Mouse (Mus musculus): ENCODE measurements around the gene Trak1. TPM values are rescaled to one million over a fixed set of nuclear protein-coding genes. Genes with fewer than 3 reads are reported as not detected.

Gene Trak1
- polyA plus RNA-seq, 1 experiment from 2014 or later = 43.0 TPM

DNA sequence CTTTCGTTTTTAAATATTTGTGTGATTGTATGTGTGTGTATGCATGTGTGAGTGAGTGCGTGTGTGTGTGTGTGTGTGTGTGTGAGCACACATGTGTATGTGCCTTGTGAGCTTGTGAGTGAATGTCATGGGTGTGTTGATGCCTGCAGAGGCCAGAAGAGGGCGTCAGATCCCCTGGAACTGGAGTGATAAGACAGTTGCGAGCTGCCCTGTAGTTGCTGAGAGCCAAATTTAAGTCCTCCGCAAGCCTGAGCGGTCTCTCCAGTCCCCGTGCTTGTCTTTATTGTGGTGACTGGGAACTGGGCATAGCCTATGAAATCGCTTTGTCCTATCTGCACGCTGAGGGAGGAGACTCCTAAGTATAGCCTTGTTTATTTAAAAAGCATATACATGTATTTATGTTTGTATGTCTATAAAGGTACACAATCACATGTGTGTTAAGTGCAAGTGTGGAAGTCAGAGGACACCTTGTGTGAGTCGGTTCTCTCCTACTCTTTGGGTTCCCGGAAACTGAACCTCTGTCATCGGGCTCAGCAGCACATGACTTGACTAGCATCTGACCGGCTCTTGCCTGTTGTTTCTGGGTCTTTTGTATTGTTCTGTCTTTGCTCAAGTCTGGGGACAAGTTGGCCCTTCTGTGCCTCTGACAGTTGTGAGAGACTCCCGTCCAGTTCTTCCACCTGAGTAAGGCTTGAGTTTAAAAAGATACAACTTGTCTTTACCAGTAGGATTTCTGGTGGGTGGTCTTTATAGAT, 46.0 kb downstream of the Trak1 start:
- Histone ChIP-seq H3K4me1 (replicated peaks) (peaks cover 38% of the 10 kb centered on the region), H3K4me2 (no peak overlapping the region), H3K4me3 (no peak overlapping the region), H3K27ac (no peak overlapping the region), H3K36me3 (no peaks in the 10 kb centered on the region), H3K9me3 (no peaks in the 10 kb centered on the region), H3K9ac (no peak overlapping the region), H3K27me3 (no peaks in the 10 kb centered on the region)
- no peak for ATAC-seq (ENCODE audit: low FRiP score)
- WGBS = 81% methylated on average over 14 of the region's 14 CpGs

DNA sequence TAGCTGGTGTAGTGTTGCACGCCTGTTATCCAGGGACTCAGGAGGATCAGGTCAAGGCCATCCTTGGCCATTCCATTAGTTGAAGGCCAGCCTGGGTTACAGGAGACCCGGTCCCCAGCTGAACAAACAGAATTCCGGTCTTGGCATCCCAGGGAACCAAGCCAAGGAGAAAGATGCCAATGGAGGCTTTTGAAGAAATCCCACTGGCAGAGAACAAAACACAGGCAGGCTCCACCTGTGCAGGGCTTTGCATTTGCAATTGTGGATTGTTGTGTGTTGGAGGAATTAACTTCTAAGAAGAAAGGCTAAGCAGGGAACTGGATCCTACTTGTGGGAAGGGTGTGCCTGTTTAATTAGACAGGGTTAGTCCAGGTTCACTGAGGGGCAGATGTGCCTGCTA, 47.0 kb downstream of the Trak1 start:
- H3K9me3 ChIP-seq = no peaks in the 10 kb centered on the region
- no peaks in the 10 kb centered on the region for H3K27me3 ChIP-seq
- no peak overlapping the region for H3K4me3 ChIP-seq
- no peak overlapping the region for H3K9ac ChIP-seq
- WGBS = 44% methylated on average over 3 of the region's 3 CpGs
- H3K27ac ChIP-seq = peak overlapping the region; percentile 52; the same call in 1 of the 2 replicates
- H3K4me1 ChIP-seq (replicated peaks) = peaks cover 43% of the 10 kb centered on the region
- ATAC-seq (ENCODE audit: low FRiP score) = no peak
- H3K36me3 ChIP-seq = no peaks in the 10 kb centered on the region
- H3K4me2 ChIP-seq = no peak overlapping the region

DNA sequence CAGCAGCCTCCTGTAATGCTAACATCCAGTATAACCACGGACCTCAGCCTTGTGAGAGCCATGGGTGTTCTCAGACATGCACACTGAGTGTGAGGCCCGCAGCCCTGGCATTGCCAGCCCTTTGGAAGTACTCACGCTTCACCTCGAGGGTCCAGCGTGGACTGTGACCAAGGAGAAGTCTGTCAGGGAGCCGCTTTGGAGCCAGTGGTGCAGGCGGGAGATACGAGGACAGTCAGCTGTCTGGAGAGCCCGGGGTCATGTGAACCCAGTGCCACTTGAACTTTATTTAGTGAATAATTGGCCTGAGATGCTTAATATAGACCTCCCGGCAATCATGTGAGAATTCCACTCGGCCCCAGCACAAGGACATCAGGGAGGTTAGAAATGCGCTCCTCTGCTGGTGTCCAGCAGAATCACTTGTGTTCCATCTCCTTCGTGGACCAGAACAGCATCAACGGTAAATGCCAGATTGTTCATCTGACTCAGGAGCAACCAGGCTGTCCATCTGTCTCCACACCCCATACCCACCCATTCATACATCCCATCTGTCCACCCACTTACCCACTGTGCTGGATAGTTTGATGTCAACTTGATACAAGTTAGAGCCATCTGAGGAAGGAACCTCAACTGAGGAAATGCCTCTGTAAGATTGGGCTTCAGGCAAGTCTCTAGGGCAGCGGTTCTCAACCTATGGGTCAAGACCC, 48.3 kb downstream of the Trak1 start:
- no peak for ATAC-seq (ENCODE audit: low FRiP score)
- no peaks in the 10 kb centered on the region for H3K9me3 ChIP-seq
- 91% methylated on average over 15 of the region's 15 CpGs for WGBS

DNA sequence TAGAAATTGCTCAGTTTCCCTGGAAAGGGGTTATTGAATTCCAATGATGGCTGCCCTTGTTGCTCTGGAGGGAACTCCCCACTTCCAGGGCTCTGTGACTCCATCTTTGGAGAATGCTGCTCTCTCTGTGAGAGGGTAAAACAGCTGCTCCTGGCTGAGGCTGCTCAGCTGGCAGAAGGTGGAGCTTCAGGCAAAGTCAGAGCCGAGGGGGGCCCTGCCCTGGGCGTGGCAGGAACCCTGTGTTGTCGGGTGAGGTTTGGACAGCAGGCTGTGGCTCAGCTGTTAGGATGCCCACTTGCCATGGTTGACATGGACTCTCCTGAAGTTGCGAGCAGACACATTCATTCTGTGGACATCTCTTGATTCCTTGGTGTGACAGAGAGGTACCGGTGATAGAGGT, 49.3 kb downstream of the Trak1 start:
- Histone ChIP-seq H3K9me3 (no peaks in the 10 kb centered on the region), H3K4me3 (no peak overlapping the region), H3K27ac (no peak overlapping the region; the same call in 1 of the 2 replicates), H3K4me1 (replicated peaks) (peaks cover 59% of the 10 kb centered on the region), H3K4me2 (no peak overlapping the region), H3K27me3 (no peaks in the 10 kb centered on the region), H3K36me3 (no peaks in the 10 kb centered on the region), H3K9ac (peak overlapping the region; percentile 31; the same call in 1 of the 2 replicates)
- WGBS = 53% methylated on average over 5 of the region's 5 CpGs
- ATAC-seq (ENCODE audit: low FRiP score) = no peak

More for the DNA sequence above, 48.3 kb downstream of the Trak1 start:
- H3K4me3 ChIP-seq = no peak overlapping the region
- H3K4me2 ChIP-seq = no peak overlapping the region
- no peaks in the 10 kb centered on the region for H3K36me3 ChIP-seq
- H3K27me3 ChIP-seq = no peaks in the 10 kb centered on the region
- H3K9ac ChIP-seq = no peak overlapping the region
- no peak overlapping the region for H3K27ac ChIP-seq
- H3K4me1 ChIP-seq (replicated peaks) = peaks cover 48% of the 10 kb centered on the region

DNA sequence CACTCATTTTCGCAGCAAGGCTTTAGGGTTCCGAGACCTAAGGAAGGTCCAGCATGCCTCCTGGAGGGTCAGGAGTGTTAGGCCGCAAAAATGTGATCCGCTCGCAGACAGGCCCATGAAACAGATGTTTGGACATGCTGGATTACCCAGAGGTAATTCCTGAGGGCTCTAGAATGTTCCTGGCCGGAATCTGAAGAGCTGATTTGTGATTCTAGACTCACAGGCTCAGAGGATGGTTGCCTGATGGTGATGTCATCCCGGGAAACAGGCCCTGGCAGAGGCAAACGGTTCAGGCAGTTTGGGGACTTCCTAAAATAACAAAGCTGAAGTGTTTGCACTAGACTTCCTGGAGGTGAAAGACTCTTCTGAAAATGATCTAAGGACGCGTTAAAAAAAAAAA, 50.7 kb downstream of the Trak1 start:
- Histone ChIP-seq H3K4me2 (no peak overlapping the region), H3K9me3 (no peaks in the 10 kb centered on the region), H3K27ac (peak overlapping the region; percentile 79), H3K4me1 (replicated peaks) (peaks cover 69% of the 10 kb centered on the region), H3K4me3 (no peak overlapping the region), H3K27me3 (no peaks in the 10 kb centered on the region), H3K9ac (0 out of 2 replicates have a peak overlapping the region, but pooled peaks have one; percentile 39), H3K36me3 (no peaks in the 10 kb centered on the region)
- ATAC-seq (ENCODE audit: low FRiP score) = no peak
- WGBS = 36% methylated on average over 10 of the region's 10 CpGs

DNA sequence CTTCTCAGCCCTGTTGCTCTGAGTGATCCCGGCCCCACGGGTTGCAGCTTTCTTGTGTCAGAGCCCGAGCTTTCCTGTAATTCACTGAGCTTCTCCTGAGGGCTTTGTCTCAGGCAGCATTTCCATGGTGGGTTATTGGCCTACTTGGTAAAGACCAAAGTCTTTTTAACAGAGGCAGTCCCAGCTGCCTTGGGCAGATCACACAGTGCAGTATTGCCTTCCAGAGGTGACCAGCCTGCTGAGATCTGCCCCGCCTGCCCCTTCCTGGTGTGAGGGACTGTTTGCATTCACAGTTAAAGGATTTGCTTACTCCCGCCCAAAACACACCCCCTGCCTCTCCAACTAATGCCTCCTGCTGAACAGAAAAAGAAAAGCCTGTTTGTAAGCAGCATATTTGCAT, 51.2 kb downstream of the Trak1 start:
- H3K4me2 ChIP-seq = peak overlapping the region; percentile 15; the same call in 1 of the 2 replicates
- H3K36me3 ChIP-seq = no peaks in the 10 kb centered on the region
- H3K9me3 ChIP-seq = no peaks in the 10 kb centered on the region
- peak overlapping the region; percentile 39; the same call in 1 of the 2 replicates for H3K9ac ChIP-seq
- H3K4me3 ChIP-seq = no peak overlapping the region
- H3K27ac ChIP-seq = peak overlapping the region; percentile 79
- no peak for ATAC-seq (ENCODE audit: low FRiP score)
- peaks cover 71% of the 10 kb centered on the region for H3K4me1 ChIP-seq (replicated peaks)
- H3K27me3 ChIP-seq = no peaks in the 10 kb centered on the region
- 5% methylated on average over 5 of the region's 5 CpGs for WGBS

DNA sequence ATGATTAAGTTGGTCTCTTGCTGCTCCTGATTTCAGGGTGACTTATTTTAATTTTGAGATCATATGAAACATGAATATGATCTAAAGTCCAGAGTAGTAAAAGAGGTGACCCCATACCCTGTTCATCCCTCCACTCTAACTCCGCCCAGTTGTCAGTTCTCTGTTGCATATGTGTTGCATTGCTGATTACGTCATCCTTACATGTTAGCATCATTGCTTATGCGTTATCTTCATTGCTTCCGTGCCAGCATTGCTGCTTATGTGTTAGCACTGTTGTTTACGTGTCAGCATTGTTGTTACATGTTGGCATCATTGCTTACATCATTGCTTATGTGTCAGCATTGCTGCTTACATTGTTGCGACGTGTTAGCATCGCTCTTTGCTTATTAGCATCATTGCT, 51.8 kb downstream of the Trak1 start:
- Histone ChIP-seq H3K9me3 (no peaks in the 10 kb centered on the region), H3K36me3 (no peaks in the 10 kb centered on the region), H3K4me2 (no peak overlapping the region), H3K27ac (0 out of 2 replicates have a peak overlapping the region, but pooled peaks have one; percentile 79), H3K9ac (no peak overlapping the region), H3K4me1 (replicated peaks) (peaks cover 68% of the 10 kb centered on the region), H3K27me3 (no peaks in the 10 kb centered on the region), H3K4me3 (no peak overlapping the region)
- 89% methylated on average over 8 of the region's 8 CpGs for WGBS
- no peak for ATAC-seq (ENCODE audit: low FRiP score)

DNA sequence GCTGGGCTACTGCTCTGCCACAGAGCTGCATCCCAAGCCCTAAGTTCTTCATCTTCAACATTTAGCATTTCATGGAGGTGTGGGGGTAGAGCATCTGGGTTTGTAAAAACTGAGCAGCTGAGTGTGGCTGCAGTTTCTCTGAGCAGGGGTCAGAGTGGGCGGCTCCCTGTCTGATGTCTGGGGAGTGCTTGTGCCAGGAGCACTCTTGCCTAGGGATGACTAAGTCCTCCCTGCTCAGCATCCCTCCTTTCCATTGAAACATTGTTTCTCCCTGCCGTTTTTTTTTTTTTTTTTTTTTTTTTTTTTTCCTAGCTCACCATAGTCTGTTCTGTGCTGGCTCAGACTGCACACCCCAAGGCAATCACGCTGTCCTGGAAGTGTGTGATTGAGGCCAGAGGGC, 53.3 kb downstream of the Trak1 start:
- WGBS = 46% methylated on average over 2 of the region's 3 CpGs
- Histone ChIP-seq H3K9ac (no peak overlapping the region; the same call in 1 of the 2 replicates), H3K4me3 (no peak overlapping the region), H3K9me3 (no peaks in the 10 kb centered on the region), H3K4me1 (replicated peaks) (peaks cover 72% of the 10 kb centered on the region), H3K36me3 (no peaks in the 10 kb centered on the region), H3K27me3 (no peaks in the 10 kb centered on the region), H3K4me2 (no peak overlapping the region), H3K27ac (peak overlapping the region; percentile 72)
- no peak for ATAC-seq (ENCODE audit: low FRiP score)

DNA sequence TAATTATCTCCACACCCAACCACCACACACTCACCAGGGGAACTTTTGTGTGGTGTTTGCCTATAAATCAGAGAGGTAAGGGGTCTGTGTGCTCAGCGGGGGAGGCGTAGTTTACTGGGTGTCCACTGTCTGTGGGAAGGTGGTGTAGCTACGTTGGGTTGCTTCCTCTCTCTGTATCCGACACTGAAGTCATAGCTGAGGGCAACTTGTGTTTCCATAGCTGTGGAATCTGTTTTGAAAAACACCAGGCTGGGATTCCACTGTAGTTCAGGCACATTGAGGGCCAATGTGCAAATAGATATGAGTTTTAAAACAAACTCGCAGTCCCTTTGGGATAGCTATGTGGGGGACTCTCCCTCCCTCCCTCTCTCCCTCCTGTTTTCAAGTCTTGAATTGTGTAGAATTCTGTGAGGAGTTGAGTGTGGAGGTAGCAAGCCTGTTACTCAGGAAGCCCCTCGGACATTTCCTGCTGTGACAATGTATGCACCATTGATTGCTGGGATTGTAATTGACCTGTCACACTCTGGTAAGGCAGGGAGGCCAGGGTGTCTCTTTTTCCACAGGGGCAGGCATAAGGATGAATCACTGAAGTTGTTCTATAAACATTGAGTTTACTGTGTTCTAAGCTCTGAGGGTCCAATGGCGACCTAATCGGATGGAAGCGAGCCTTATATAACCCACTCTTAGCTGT, 54.2 kb downstream of the Trak1 start:
- H3K27ac ChIP-seq = peak overlapping the region; percentile 72
- H3K4me1 ChIP-seq (replicated peaks) = peaks cover 73% of the 10 kb centered on the region

DNA sequence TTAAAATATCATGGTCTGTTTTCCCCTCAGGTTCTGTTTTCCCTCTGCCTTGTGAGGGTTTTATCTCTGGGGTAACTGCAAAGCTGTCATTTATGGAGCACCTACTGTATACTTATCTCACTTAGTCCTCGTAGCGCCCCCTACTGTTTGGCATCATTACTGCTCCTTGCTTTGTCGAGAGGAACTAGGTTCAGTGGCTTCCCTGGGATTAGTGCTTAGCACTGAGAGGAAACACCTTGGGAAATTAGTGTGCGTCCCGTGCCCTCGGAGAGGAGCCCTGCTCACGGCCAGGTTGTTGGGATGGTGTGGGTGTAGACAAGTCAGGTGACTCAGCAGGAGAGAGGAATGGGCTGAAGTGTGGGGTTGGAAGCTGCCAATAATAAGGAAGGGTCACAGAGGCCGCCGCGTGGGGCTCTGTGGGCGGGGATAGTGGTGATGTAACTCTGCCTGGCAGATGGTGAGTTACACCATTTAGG, 54.9 kb downstream of the Trak1 start:
- H3K9me3 ChIP-seq = no peaks in the 10 kb centered on the region
- no peak overlapping the region for H3K4me3 ChIP-seq
- 26% methylated on average over 11 of the region's 11 CpGs for WGBS
- 0 out of 2 replicates have a peak overlapping the region, but pooled peaks have one; percentile 13 for H3K27ac ChIP-seq
- peaks cover 67% of the 10 kb centered on the region for H3K4me1 ChIP-seq (replicated peaks)
- no peak overlapping the region for H3K9ac ChIP-seq
- no peak overlapping the region for H3K4me2 ChIP-seq
- no peak for ATAC-seq (ENCODE audit: low FRiP score)
- H3K27me3 ChIP-seq = no peaks in the 10 kb centered on the region
- H3K36me3 ChIP-seq = no peaks in the 10 kb centered on the region

More for the DNA sequence above, 54.2 kb downstream of the Trak1 start:
- Histone ChIP-seq H3K27me3 (no peaks in the 10 kb centered on the region), H3K9me3 (no peaks in the 10 kb centered on the region), H3K4me2 (no peak overlapping the region), H3K4me3 (no peak overlapping the region), H3K36me3 (no peaks in the 10 kb centered on the region), H3K9ac (no peak overlapping the region; the same call in 1 of the 2 replicates)
- ATAC-seq (ENCODE audit: low FRiP score) = no peak
- WGBS = 46% methylated on average over 9 of the region's 9 CpGs

DNA sequence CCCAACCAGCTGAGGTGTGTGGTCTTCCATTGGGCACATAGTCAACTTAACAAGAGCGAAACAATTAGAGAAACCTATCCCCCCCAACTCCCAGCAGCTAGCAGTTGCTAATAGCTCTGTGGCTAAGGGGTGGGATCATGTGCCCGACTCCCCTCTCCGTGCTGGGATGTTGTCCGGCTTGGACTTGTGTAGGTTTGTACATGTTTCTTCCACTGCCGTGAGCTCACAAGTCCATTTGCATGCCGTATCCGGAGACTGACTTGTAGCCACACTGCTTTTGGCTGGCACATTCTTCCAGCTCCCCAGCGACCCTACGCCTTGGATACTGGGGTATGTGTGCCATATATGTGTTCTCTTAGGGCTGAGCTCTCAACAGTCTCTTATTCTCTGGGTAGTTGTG, 55.4 kb downstream of the Trak1 start:
- Histone ChIP-seq H3K4me1 (replicated peaks) (peaks cover 62% of the 10 kb centered on the region), H3K4me3 (no peak overlapping the region), H3K27ac (no peak overlapping the region), H3K4me2 (no peak overlapping the region), H3K9me3 (no peaks in the 10 kb centered on the region), H3K27me3 (no peaks in the 10 kb centered on the region), H3K9ac (no peak overlapping the region), H3K36me3 (no peaks in the 10 kb centered on the region)
- no peak for ATAC-seq (ENCODE audit: low FRiP score)
- WGBS = 83% methylated on average over 9 of the region's 9 CpGs

DNA sequence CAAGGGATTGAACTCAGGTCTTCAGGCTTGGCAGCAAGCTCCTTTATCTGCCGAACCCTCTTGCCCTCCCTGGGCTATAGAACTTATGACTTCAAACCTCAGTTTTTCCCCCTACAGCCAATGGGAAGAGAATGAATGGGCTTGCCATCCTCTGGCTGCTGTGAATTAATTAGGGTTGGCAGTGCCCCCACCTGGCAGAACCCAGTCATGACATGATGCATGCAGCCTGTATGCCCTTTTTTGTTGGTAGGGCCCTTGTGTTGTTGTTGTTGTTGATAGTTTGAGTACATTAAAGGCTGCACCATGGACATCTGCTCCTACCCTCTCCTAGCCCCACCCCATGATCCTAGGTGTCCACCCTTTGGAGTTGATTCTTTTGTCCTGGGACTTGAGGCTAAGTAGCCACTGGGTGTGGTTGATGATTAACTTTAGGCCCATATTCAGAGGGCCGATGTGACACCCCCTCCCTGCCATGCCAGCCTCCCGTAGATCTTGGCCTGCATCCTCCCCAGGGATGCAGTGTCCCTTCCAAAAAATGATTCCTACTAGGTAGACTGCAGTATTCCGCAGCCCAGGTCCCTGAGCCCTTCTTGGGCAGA, 57.6 kb downstream of the Trak1 start:
- Histone ChIP-seq H3K9ac (0 out of 2 replicates have a peak overlapping the region, but pooled peaks have one; percentile 4), H3K4me3 (no peak overlapping the region), H3K4me1 (replicated peaks) (peaks cover 60% of the 10 kb centered on the region), H3K4me2 (no peak overlapping the region), H3K36me3 (no peaks in the 10 kb centered on the region), H3K27ac (peak overlapping the region; percentile 77), H3K27me3 (no peaks in the 10 kb centered on the region), H3K9me3 (no peaks in the 10 kb centered on the region)
- 59% methylated on average over 4 of the region's 4 CpGs for WGBS
- ATAC-seq (ENCODE audit: low FRiP score) = no peak
